Mouse (Mus musculus): ENCODE data around the gene Cdyl. TPM values are rescaled to one million over a fixed set of nuclear protein-coding genes. Genes with fewer than 3 reads are reported as not detected.

The Cdyl gene
- polyA plus RNA-seq, 1 experiment from 2014 or later: 14.9 TPM

DNA sequence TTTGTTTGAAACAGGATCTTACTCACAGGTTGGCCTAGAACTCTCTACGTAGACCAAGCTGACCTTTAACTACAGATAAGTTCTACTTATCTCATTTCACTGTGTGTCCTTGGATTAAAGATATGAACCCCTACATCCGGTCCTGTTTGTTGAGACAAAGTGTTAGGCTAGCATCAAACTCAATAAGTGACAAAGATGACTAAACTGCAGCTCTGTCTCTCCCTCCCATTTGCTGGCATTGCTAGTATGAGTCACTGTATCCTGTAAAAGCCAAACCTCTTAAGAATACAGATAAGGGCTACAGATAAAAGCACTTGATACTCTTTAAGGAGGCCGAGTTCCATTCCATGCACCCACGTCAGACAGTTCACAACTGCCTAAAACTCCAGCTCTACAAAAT lies 72.5 kb downstream of the Cdyl start:
- DNase-seq (ENCODE audit: low spot score) (no peak), ATAC-seq (replicated peaks; ENCODE audit: low FRiP score, low TSS enrichment, low read depth) (no peak)
- Histone ChIP-seq H3K9me3 (ENCODE audit: control insufficient read depth, low read length) (no peaks in the 10 kb centered on the region), H3K4me3 (ENCODE audit: low read depth, low read length) (no peak overlapping the region), H3K9ac (ENCODE audit: low read length) (no peak overlapping the region), H3K27ac (ENCODE audit: low read depth) (no peak overlapping the region), H3K4me1 (replicated peaks; ENCODE audit: control insufficient read depth, insufficient read depth, low read length) (no peaks in the 10 kb centered on the region), H3K36me3 (ENCODE audit: control insufficient read depth, insufficient read depth, low read length) (no peaks in the 10 kb centered on the region), H3K27me3 (replicated peaks; ENCODE audit: control insufficient read depth, insufficient read depth, low read length) (no peaks in the 10 kb centered on the region), H3K4me2 (ENCODE audit: low read length) (no peak overlapping the region)
- WGBS: 78% methylated on average over 4 of the region's 4 CpGs

DNA sequence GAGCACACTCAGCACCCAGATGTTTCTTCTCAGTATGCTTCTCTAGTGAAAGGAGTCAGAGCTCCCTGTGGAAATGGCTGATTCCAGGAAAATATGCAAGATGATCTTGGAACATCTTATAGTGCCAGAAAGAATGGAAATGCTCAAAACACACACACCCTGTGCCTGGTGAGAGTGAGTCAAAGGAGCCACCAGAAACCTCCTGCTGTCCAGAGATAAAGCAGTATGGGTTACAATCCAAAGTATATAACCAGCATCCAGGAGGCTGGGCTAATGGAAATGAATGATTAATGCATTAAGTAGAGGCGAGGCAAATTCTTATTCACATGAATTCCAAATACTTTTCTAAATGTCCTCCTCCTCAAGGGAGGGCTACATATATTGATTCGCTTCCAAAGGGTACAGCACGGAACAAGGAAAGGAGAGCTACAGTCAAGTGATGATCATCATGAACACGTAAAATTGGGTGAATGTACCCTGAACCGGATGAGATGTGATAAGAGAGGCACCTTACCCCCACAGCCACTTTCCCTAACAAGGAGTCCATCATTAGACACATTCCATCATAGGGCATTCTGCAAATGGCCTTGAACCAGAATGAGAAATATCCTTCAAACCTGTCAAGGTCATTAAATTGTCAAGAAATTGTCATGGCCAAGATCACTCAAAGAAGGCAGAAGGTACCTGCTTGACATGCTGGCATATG lies 73.4 kb downstream of the Cdyl start:
- 93% methylated on average over 5 of the region's 5 CpGs for WGBS
- Histone ChIP-seq H3K4me2 (ENCODE audit: low read length) (no peak overlapping the region), H3K9ac (ENCODE audit: low read length) (no peak overlapping the region), H3K27me3 (replicated peaks; ENCODE audit: control insufficient read depth, insufficient read depth, low read length) (peaks cover 3% of the 10 kb centered on the region; the same call in 1 of the 2 replicates), H3K4me3 (ENCODE audit: low read depth, low read length) (no peak overlapping the region), H3K36me3 (ENCODE audit: control insufficient read depth, insufficient read depth, low read length) (no peaks in the 10 kb centered on the region), H3K27ac (ENCODE audit: low read depth) (no peak overlapping the region), H3K9me3 (ENCODE audit: control insufficient read depth, low read length) (no peaks in the 10 kb centered on the region), H3K4me1 (replicated peaks; ENCODE audit: control insufficient read depth, insufficient read depth, low read length) (no peaks in the 10 kb centered on the region)
- ATAC-seq (replicated peaks; ENCODE audit: low FRiP score, low TSS enrichment, low read depth) (no peak), DNase-seq (ENCODE audit: low spot score) (no peak)

DNA sequence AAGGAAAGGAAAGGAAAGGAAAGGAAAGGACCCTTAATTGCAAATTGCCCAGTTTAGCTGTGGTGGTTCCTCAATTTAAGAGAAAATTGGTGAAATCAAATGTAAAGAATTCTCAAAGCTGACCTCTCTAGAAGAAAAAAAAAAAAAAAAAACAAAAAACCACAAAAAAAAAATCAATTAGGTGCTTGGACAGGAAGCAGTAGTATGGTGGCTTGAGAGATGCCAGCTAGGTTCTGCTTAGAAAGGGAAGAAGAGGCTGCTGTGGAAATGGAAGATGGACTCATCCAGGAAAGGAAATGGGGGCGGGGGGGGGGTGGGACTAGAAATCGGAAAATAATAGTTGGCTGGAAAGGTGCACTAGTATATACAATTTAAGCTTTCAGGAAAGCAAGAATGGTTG lies 77.9 kb downstream of the Cdyl start:
- peaks cover 2% of the 10 kb centered on the region for H3K4me1 ChIP-seq (replicated peaks; ENCODE audit: control insufficient read depth, insufficient read depth, low read length)
- H3K4me2 ChIP-seq (ENCODE audit: low read length): no peak overlapping the region
- no peak for ATAC-seq (replicated peaks; ENCODE audit: low FRiP score, low TSS enrichment, low read depth)
- H3K27ac ChIP-seq (ENCODE audit: low read depth): no peak overlapping the region
- WGBS: 31% methylated on average over 2 of the region's 2 CpGs
- no peak for DNase-seq (ENCODE audit: low spot score)
- peaks cover 22% of the 10 kb centered on the region for H3K27me3 ChIP-seq (replicated peaks; ENCODE audit: control insufficient read depth, insufficient read depth, low read length)
- H3K4me3 ChIP-seq (ENCODE audit: low read depth, low read length): no peak overlapping the region
- no peaks in the 10 kb centered on the region for H3K36me3 ChIP-seq (ENCODE audit: control insufficient read depth, insufficient read depth, low read length)
- H3K9ac ChIP-seq (ENCODE audit: low read length): no peak overlapping the region
- no peaks in the 10 kb centered on the region for H3K9me3 ChIP-seq (ENCODE audit: control insufficient read depth, low read length)

DNA sequence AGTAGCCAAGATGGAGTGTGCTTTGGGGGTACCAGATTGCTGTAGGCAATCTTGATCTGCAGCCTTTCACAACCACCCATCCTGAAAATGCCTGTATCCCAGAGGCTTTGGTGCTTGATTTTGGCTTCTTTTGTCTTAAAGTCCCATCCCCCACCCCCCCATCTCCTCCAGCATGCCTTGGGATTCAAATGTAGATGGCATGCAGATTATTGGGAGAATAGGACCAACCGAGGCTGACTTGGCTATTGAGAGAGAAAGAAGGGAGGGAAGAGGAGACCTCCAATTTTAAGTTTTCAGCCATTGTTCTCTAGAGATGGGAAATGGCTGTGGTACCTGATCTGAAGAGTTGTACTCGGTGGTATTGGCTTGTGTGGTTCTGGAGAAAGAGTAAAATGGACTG lies 78.6 kb downstream of the Cdyl start:
- no peaks in the 10 kb centered on the region for H3K9me3 ChIP-seq (ENCODE audit: control insufficient read depth, low read length)
- 15% methylated on average over 2 of the region's 2 CpGs for WGBS

DNA sequence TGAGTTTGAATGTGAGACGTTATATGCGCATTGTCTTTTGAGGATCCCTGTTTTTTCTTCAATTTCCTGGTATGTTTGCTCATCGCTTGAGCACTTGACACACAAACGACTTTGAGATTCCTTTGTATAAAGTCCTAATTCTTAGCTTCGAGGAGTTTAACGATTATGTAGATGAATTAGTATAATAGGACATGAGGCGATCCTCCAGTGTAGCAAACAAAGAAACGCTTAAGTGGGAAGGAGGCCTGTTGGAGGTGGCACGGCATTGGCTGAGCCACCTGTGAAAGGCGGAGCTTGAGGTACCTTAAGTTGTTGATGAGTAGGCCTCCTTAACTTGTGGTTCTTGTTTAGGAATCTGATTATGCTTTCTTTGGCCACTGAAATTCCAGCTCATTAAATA lies 79.8 kb downstream of the Cdyl start:
- no peak for ATAC-seq (replicated peaks; ENCODE audit: low FRiP score, low TSS enrichment, low read depth)
- Histone ChIP-seq H3K27ac (ENCODE audit: low read depth) (no peak overlapping the region), H3K36me3 (ENCODE audit: control insufficient read depth, insufficient read depth, low read length) (no peaks in the 10 kb centered on the region), H3K9me3 (ENCODE audit: control insufficient read depth, low read length) (no peaks in the 10 kb centered on the region), H3K4me3 (ENCODE audit: low read depth, low read length) (no peak overlapping the region), H3K27me3 (replicated peaks; ENCODE audit: control insufficient read depth, insufficient read depth, low read length) (peaks cover 22% of the 10 kb centered on the region), H3K4me2 (ENCODE audit: low read length) (no peak overlapping the region), H3K9ac (ENCODE audit: low read length) (no peak overlapping the region), H3K4me1 (replicated peaks; ENCODE audit: control insufficient read depth, insufficient read depth, low read length) (peaks cover 13% of the 10 kb centered on the region)
- 25% methylated on average over 10 of the region's 10 CpGs for WGBS
- no peak for DNase-seq (ENCODE audit: low spot score)

More for the DNA sequence above, 78.6 kb downstream of the Cdyl start:
- DNase-seq (ENCODE audit: low spot score) (no peak), ATAC-seq (replicated peaks; ENCODE audit: low FRiP score, low TSS enrichment, low read depth) (no peak)
- Histone ChIP-seq H3K4me2 (ENCODE audit: low read length) (no peak overlapping the region), H3K27ac (ENCODE audit: low read depth) (no peak overlapping the region), H3K4me1 (replicated peaks; ENCODE audit: control insufficient read depth, insufficient read depth, low read length) (peaks cover 9% of the 10 kb centered on the region), H3K27me3 (replicated peaks; ENCODE audit: control insufficient read depth, insufficient read depth, low read length) (peaks cover 22% of the 10 kb centered on the region), H3K4me3 (ENCODE audit: low read depth, low read length) (no peak overlapping the region), H3K9ac (ENCODE audit: low read length) (no peak overlapping the region), H3K36me3 (ENCODE audit: control insufficient read depth, insufficient read depth, low read length) (no peaks in the 10 kb centered on the region)

DNA sequence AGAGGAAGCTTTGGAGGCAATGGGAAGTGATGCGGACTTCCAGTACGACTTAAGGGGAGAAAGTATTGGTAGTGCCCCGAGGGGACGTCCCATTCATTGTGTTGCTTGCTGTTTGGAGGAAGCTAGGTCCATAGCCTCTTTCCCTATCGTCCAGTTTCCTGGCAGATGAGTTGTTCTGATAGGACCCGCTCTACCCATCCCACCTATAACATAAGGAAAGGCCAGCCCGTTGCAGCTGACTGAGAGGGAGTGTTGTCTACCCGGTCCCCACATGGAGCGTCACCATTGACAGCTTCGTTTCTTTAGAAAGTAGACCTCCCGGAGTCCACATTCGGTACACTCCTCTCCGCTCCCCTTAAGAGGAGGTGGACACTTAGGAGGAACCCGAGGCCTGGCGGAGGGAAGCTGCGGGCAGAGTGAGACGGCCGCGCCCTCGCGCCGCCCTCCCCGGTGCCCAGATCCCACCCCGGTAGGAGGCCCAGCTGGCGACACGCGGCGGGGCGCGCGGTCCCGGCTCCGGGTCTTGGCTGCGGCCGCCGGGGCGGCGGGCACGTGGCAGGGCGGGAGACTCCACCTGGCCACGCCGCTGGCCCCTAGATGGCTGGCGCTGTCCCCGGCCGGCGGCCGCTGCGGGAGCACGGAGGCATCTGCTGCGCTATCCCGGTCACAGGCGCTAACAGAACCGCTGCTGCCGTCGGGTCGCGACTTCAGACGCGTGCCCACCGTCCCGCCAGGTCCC lies 80.8 kb downstream of the Cdyl start:
- Histone ChIP-seq H3K36me3 (ENCODE audit: control insufficient read depth, insufficient read depth, low read length) (no peaks in the 10 kb centered on the region), H3K27ac (ENCODE audit: low read depth) (0 out of 2 replicates have a peak overlapping the region, but pooled peaks have one; percentile 7), H3K4me1 (replicated peaks; ENCODE audit: control insufficient read depth, insufficient read depth, low read length) (peaks cover 13% of the 10 kb centered on the region), H3K4me3 (ENCODE audit: low read depth, low read length) (peak overlapping the region; percentile 93), H3K9ac (ENCODE audit: low read length) (peak overlapping the region; percentile 44), H3K4me2 (ENCODE audit: low read length) (peak overlapping the region; percentile 58), H3K9me3 (ENCODE audit: control insufficient read depth, low read length) (no peaks in the 10 kb centered on the region), H3K27me3 (replicated peaks; ENCODE audit: control insufficient read depth, insufficient read depth, low read length) (peaks cover 22% of the 10 kb centered on the region)
- ATAC-seq (replicated peaks; ENCODE audit: low FRiP score, low TSS enrichment, low read depth): peak; percentile 87
- 1% methylated on average over 59 of the region's 61 CpGs for WGBS
- peak; percentile 93 for DNase-seq (ENCODE audit: low spot score)

DNA sequence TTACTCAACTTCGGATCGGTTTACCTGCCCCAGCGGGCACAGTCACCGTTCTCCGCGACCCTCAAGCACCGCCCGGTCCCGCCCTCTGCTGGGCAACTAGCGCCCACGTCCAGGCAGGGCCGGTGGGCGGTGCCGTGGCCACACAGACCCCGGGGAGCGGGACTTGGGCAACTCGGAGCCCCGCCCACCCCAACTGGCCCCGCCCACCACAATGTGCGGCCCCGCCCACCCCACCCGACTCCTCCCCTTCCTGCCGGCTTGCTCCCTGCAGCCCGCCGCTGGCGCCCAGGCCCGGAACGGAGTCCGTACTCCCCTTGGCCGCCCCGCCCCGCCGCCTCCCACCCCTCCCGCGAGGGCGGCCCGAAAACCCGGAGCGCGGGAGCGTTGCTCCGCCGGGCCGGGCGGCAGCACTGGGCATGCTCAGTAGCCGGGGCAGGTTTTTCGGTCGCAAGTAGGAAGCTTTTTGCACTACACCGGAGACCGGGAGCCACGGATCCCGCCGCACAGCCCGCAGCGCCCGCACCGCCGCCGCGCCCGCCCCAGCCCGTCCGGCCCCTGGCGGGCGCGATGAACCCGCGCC lies 81.5 kb downstream of the Cdyl start:
- no peaks in the 10 kb centered on the region for H3K36me3 ChIP-seq (ENCODE audit: control insufficient read depth, insufficient read depth, low read length)
- peak overlapping the region; percentile 89 for H3K4me2 ChIP-seq (ENCODE audit: low read length)
- WGBS: under 1% methylated on average over 57 of the region's 68 CpGs
- peak overlapping the region; percentile 93 for H3K4me3 ChIP-seq (ENCODE audit: low read depth, low read length)
- H3K4me1 ChIP-seq (replicated peaks; ENCODE audit: control insufficient read depth, insufficient read depth, low read length): peaks cover 13% of the 10 kb centered on the region
- ATAC-seq (replicated peaks; ENCODE audit: low FRiP score, low TSS enrichment, low read depth): peak; percentile 97
- peak overlapping the region; percentile 91 for H3K9ac ChIP-seq (ENCODE audit: low read length)
- H3K27me3 ChIP-seq (replicated peaks; ENCODE audit: control insufficient read depth, insufficient read depth, low read length): peaks cover 22% of the 10 kb centered on the region
- H3K27ac ChIP-seq (ENCODE audit: low read depth): peak overlapping the region; percentile 92
- DNase-seq (ENCODE audit: low spot score): peak; percentile 92
- peaks cover 4% of the 10 kb centered on the region; the same call in 1 of the 2 replicates for H3K9me3 ChIP-seq (ENCODE audit: control insufficient read depth, low read length)

DNA sequence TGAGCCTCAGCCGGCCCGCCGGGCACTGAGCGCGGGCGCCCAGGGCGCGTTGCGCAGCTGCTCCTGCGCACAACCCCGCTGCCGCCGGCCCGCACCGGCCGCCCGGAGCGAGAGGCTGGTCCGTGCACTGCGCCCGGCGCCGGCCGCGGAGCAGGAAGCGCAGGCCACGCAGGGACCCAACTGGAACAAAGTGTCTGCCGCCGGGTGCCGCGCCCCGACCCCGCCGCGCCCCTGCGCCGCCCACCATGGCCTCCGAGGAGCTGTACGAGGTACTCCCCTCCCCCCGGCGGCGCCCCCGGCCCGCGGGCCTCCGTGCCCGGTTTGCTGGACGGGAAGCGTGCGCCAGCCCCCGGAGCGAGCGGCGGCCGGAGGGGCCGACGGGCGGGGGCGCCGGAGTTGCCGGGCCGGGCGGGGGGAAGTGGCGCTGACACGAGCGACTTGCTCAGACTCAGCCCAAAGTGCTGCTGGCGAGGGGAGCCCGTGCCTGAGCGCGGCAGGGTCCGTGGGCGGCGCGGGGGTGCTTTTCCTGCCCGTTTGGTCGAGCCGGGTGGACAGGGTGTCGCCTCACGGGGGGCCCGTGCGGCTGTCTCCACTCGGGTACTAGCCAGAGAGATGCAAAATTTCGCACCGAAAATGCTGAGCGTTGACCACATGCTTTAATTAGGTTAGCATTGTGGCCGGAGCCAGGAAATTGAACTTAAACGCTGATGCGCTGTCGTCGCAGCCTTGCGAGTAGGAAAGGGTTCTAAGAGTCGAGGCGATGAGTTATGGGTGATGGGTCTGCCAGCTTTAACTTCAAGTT lies 82.2 kb downstream of the Cdyl start:
- H3K4me1 ChIP-seq (replicated peaks; ENCODE audit: control insufficient read depth, insufficient read depth, low read length): peaks cover 13% of the 10 kb centered on the region
- under 1% methylated on average over 71 of the region's 93 CpGs for WGBS
- H3K9me3 ChIP-seq (ENCODE audit: control insufficient read depth, low read length): peaks cover 10% of the 10 kb centered on the region
- peak overlapping the region; percentile 93 for H3K4me3 ChIP-seq (ENCODE audit: low read depth, low read length)
- peak overlapping the region; percentile 89 for H3K4me2 ChIP-seq (ENCODE audit: low read length)
- H3K36me3 ChIP-seq (ENCODE audit: control insufficient read depth, insufficient read depth, low read length): no peaks in the 10 kb centered on the region
- H3K27ac ChIP-seq (ENCODE audit: low read depth): peak overlapping the region; percentile 92
- peak; percentile 83 for DNase-seq (ENCODE audit: low spot score)
- peaks cover 22% of the 10 kb centered on the region for H3K27me3 ChIP-seq (replicated peaks; ENCODE audit: control insufficient read depth, insufficient read depth, low read length)
- H3K9ac ChIP-seq (ENCODE audit: low read length): peak overlapping the region; percentile 91
- peak; percentile 84 for ATAC-seq (replicated peaks; ENCODE audit: low FRiP score, low TSS enrichment, low read depth)
